Mouse (Mus musculus): ENCODE data around the gene Dnajb12.
A peak's percentile ranks its signal among the peaks of the same experiment; 100 is the strongest.

Dnajb12 gene

GRCm38 (mm10) chr10:59879255-59880028 lies at the start of gene Dnajb12:
TSS of gene Dnajb12 (plus strand) at chr10:59879556.
- peak; percentile 98 for DNase-seq

GRCm38 (mm10) chr10:59829886-59830285 lies 49.5 kb upstream of the Dnajb12 start:
- no peak for DNase-seq

DNA sequence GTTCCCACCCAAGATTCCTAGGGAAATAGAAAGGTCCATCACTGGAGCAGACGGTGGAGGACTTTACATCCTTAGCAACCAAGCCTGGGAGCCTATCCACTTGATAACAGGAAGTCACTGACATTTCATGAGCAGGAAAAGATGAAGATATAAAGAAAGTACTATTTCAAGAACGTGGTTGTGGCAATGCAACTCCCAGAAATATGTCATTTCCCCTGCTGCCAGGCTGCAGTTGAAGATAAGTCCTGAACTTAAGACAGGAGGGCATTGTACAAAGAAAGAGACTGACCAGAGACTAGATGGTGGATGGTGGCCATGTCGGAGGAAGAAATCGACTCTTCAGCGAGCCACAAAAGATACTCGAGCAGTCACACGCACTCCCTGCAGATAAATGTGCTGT lies 47.4 kb upstream of the Dnajb12 start:
- DNase-seq: no peak

GRCm38 (mm10) chr10:59835301-59836155 lies 43.8 kb upstream of the Dnajb12 start:
- no peak for DNase-seq

GRCm38 (mm10) chr10:59837490-59837889 lies 41.9 kb upstream of the Dnajb12 start:
- no peak for DNase-seq

GRCm38 (mm10) chr10:59841434-59841833 lies 37.9 kb upstream of the Dnajb12 start:
- DNase-seq: no peak

DNA sequence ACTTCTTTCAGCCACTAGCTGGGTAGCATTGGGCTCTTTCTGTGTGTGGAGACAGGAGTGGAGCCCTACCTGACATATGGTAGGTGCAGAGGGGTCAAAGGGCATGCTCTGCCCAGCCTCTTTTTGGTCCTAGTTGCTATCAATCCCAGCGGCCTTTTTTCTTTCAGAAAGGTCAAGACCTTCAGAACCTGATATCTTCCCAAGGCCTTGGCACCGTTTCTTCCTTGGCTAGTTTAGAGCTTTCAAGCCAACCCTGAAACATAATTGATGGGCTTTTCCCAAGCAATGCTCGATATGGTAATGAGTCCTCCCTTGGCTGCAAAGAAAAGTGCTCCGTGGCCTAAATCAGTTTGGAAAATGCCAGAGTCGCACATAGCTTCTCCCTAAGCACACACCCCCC lies 36.2 kb upstream of the Dnajb12 start:
- no peak for DNase-seq

DNA sequence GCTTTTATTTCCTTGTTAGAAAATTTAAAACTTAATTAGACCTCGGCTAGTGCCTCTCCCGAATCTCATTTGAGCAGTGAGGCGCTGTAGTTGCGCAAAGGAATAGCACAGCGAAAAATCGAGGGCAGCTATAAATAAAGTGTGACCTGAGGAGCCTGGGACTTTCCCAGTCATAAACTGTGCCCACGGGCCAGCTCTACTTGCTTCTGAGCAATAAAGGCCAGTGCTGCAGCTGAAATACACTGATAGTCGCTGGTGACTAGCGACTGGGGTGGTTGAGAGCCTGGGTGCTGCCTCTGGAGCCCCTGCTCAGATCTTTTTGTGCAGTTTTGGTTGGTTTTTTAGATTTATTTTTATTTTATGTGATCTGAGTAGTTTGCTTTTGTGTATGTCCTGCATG lies 34.7 kb upstream of the Dnajb12 start:
- no peak for DNase-seq

DNA sequence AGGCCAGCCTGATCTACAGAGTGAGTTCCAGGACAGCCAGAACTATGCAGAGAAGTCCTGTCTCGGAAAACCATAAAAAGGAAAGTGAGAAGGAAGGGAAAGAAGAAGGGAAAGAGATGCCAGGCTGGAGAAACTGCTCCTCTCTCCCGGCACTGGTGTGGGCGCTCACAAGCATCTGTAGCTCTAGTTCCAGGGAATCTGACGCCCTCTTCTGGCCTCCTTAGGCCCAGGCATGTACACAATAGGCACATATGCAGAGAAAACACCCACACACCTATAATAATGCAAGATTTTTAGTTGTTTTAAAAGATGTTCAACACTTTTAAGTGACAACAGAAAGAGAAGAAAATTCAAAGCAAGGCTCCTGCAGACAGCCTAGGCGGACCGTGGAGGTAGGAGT lies 32.9 kb upstream of the Dnajb12 start:
- no peak for DNase-seq

DNA sequence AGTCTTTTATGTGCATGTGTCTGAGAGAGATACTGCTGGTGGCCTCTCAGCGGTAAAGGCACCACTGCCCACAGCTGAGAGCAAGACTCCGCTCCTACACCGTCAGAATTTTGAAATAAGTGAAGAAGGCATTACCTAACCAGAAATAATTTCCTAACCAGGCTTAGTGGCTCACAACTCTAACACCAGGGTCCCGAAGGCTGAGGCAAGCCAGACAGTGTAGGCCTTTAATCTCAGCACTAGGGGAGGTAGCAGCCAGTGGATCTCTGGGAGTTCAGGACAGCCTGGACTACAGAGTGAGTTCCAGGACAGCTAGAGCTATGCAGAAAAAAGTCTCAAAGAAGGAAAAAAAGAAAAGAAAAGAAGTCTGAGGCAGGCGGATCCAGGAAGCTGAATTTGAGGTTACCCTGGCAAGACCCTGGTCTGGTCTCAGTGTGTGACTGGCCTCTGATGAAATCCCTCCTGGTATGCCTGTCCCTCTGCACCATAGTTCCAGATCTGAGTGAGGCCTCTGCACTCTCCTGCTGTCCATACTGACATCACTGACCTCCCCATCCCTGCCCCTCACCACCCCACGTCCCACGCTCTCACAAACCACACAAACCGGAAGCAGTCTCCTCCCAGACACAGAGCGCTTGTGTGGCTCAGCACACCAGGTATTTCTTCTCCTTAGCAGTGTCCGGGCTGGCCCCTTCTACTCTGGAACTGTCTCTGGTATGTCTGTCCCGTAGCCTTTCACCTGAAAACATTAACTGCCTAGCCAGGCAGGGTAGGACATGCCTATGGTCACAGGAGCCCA lies 31.1 kb upstream of the Dnajb12 start:
- no peak for DNase-seq

DNA sequence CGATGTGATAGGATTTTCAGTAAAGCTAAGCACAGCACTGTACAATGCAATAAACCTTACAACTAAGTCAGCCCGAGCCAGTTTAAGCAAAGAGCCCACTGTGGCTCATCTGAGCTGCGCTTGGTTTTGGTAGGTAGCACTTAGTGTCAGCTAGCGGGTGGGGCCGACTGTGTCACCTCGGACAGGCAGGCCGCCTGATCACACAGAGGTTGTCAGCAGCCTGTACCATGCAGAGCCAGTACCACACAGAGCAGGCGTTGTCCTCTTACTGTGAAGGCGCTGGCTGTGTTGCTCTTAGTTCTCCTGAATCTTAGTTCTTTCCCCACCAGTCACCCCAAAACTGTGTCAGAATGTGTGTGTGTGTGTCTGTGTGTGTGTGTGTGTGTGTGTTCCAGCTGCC lies 30.4 kb upstream of the Dnajb12 start:
- no peak for DNase-seq

DNA sequence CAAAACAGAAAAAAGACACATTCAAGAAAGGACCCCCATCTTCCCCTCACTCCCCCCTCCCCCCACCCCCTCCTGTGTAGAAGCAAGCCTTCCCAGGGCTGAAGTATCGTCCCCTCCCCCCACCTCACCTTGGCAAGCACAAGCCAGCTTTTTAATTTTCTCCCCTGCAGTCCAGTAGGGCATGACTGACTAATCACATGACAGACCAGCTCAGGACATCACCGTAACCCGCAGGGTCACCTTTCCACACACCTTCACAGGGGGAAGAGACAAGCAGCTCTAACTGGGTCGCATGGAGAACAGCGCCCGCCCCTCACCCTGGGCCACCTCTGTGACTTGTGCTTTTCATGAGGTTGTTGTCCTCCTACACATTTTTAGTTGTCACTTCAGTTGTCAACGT lies 30.0 kb upstream of the Dnajb12 start:
- DNase-seq: no peak

GRCm38 (mm10) chr10:59857157-59857556 lies 22.2 kb upstream of the Dnajb12 start:
- DNase-seq: no peak

GRCm38 (mm10) chr10:59860684-59861083 lies 18.7 kb upstream of the Dnajb12 start:
- no peak for DNase-seq

GRCm38 (mm10) chr10:59861201-59861600 lies 18.2 kb upstream of the Dnajb12 start:
- no peak for DNase-seq

DNA sequence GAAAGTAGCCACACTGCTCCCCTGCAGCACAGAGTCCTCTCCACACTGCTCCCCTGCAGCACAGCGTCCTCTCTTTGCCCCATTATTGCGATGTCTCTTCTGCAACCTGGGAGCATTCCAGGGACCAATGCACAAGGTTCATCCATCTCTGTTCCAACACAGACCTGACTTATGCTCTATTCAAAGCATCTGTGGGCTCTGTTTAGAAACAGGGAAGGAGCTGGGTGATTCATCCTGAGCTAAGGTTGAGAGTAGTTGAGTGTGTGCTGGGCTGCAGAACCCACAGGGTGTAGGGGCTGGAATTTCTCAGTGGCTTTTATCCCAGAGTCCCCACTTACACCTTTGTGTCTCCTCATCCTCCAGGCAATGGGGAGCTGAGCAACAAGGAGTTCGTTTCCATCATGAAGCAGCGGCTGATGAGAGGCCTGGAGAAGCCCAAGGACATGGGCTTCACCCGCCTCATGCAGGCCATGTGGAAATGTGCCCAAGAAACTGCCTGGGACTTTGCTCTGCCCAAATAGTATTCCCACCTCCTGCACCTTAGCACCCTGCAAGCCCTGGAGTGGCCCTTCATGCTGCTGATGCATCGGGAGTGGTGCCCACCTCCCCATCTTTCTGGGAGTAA lies 16.4 kb upstream of the Dnajb12 start:
- no peak for DNase-seq

GRCm38 (mm10) chr10:59863620-59864019 lies 15.7 kb upstream of the Dnajb12 start:
- DNase-seq: peak; percentile 41

DNA sequence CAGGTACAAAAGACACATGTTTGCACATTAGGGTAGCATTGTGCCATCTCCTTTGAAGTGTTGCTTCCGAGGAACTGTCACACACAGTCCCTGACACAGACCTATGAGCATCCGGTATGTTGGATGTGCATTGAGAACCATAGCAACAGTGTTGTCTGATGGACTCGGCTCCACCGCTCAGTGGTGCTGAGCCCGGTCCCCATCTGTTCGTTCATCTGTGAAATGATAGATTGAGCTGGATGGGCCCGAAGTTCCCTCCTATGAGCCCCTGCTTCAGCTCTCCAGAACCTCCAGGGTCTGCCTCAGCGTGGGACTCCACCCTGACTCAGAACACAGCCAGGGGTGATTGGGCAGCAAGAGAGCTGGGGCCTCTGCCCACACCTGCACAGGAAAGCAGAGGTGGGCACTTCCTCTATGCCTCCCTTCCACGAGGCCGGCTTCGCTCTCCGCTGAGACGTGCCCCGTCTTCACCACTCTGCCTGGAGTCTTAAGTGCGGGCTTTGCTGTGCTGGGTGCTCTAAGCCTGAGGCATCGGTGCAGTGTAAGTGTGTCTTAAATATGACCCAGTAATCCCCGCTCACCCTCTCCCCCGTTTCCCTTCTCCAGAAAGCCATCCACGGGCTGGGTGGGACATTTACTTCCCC lies 15.0 kb upstream of the Dnajb12 start:
- DNase-seq: peak; percentile 31

DNA sequence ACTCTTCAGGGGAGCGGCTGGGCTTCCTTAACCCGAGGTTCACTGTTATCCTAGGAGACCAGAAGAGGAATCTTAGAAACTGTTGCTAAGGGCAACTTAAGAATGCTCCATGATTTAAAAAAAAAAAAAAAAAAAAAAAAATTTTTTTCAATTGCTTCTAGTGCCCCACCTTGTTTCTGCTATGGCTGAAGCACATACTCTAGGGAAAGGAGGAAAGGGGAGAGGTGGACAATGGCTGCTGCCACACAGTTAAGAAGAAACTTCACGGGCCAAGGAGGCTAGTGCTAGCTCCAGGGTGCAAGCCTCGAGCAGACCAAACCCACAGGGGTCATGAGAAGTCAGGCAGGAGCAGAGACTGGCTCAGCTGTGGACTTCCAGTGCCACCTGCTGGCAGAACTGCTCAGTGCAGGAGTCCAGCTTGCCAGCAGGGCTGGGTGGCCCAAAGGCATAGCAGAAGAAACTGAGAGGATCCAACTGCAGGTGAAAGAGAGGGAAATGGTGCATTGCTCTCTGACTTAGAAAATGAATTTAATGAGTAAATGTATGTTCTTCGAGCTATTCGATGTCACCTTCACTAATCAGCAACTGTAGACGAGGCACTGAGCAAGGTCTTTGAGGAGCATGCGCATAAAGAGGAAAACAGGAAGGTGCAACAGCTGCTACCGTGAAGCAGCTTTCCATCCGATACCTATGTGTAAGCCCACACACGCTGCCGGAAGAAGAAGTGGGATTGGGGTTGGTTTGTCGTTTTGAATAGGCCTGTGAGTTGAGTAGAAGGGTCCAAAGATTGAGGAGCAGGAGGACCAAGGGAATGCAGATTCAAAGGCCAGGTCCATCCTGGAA lies 14.3 kb upstream of the Dnajb12 start:
- peak; percentile 93 for DNase-seq

DNA sequence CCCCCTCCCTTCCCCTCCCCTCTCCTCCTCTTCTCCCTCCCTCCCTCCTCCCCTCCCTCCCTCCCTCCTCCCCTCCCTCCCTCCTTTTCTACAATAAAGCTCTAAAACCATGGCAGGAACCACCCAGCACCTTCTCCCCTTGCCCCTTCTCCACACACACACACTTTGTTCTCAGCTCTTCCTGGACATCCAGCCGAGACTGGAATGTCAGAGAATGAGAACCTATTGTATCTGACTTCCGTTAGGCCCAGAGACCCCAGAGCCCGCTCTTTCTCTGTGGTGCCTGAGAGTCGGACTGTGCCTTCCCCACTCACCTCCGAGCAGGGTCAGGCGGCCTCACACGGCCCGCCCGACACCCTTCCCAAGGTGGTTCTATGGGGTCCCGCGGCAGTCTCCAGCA lies 11.1 kb upstream of the Dnajb12 start:
- no peak for DNase-seq

- no peak for DNase-seq
These were observed 9.3 kb upstream of the Dnajb12 start for GRCm38 (mm10) chr10:59870038-59870437.

Measured in right cerebral cortex, postnatal 4 days (tissue).